Mouse (Mus musculus): Measurements from ENCODE around the gene Sgcb. TPM values are rescaled to one million over a fixed set of nuclear protein-coding genes. Genes with fewer than 3 reads are reported as not detected.

Gene Sgcb
- polyA plus RNA-seq, 1 experiment from 2014 or later, result 42.1 TPM

DNA sequence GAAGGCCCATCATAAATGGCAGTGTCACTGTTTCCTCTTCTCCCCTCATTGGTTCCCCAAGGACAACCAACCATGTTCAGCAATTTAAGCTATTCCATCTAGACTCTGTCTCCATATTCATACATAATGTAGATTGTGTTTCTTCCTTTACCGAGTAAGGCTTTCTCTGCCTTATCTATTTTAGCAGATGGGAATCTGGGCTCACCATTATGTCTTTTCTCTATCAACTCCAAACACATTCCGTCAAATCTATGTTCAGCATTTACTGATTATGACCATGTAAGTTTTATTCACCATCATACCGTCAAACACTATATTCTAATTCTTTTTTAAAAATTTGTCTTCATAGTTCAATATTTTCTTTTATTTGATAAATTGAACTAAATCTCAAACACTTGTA lies 6.5 kb downstream of the Sgcb start:
- H3K4me3 ChIP-seq (replicated peaks; ENCODE audit: low read length), result no peak overlapping the region
- DNase-seq (ENCODE audit: low spot score), result no peak
- H3K4me1 ChIP-seq (replicated peaks; ENCODE audit: control insufficient read depth, insufficient read depth, low read length), result no peaks in the 10 kb centered on the region; the same call in 1 of the 2 replicates
- no peak overlapping the region for H3K27ac ChIP-seq
- no peaks in the 10 kb centered on the region for H3K9me3 ChIP-seq (ENCODE audit: control insufficient read depth, low read length)
- no peaks in the 10 kb centered on the region for H3K27me3 ChIP-seq (ENCODE audit: control insufficient read depth, insufficient read depth, low read length)
- 85% methylated on average over 3 of the region's 3 CpGs for WGBS
- no peak for ATAC-seq (ENCODE audit: low FRiP score)
- H3K9ac ChIP-seq, result no peak overlapping the region
- peaks cover 42% of the 10 kb centered on the region for H3K36me3 ChIP-seq (replicated peaks; ENCODE audit: control insufficient read depth, insufficient read depth)
- no peak overlapping the region for H3K4me2 ChIP-seq (replicated peaks)

DNA sequence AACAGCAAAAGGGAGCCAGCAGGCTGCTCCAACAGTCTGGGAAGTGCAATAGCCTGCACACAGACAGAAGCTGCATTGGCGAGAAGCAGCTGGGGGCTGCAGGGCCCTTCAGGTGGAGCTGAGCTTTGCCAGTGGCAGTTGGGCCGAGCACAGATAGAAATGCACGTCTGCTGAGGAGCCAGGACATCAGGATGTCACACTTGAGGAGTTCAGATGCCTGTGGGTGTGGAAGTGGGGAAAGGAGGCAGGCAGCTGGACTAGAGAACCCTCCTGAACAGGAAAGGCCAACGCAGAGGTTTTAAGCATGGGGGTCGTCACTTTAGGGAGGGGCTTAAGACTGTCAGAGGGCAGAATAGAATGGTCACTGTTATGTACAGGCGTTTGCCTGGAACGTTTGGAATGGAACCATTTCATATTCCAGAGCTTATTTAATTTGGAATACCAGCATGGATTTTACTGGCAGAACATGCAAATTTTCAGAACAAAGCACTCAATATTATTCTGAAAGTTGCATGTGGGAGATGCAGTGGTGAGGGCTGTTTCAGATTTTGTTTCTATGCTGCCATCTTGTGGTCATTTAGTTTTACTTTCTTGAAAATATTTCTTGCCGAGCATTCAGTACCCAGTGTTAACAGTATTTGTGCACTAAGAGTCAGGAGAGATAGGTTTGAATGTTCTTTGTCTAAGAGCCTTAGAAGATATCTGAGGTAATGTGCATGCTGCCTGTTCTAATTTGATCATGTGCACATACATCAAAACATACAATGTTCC lies 10.1 kb downstream of the Sgcb start:
- Histone ChIP-seq H3K36me3 (replicated peaks; ENCODE audit: control insufficient read depth, insufficient read depth) (peaks cover 54% of the 10 kb centered on the region), H3K4me2 (replicated peaks) (no peak overlapping the region)
- DNase-seq (ENCODE audit: low spot score), result peak; percentile 87

DNA sequence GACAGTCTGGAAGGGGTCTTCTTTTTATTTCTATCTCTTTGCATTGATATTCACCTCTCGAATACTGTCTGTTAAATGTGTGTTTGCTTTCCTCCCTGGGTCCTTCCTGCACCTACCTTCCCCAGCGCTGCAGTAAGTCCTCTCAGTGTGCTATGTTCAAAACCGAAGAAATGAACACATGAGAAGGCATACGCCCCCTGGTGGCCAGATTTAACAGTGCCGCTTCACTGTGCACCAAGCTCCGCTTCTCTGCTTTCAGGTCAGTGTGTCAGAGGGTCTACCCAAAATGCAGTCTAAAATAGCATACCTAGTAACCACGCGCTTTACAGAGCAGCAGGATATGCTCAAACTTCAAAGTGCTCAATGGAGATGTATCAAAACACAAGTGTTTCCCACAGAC lies 14.4 kb downstream of the Sgcb start:
- no peak for ATAC-seq (ENCODE audit: low FRiP score)
- WGBS, result 61% methylated on average over 8 of the region's 8 CpGs
- H3K36me3 ChIP-seq (replicated peaks; ENCODE audit: control insufficient read depth, insufficient read depth), result peaks cover 31% of the 10 kb centered on the region

More for the DNA sequence above, 10.1 kb downstream of the Sgcb start:
- H3K9me3 ChIP-seq (ENCODE audit: control insufficient read depth, low read length), result 0 out of 2 replicates have a peak, but pooled peaks cover 8% of the 10 kb centered on the region
- H3K4me1 ChIP-seq (replicated peaks; ENCODE audit: control insufficient read depth, insufficient read depth, low read length), result no peaks in the 10 kb centered on the region; the same call in 1 of the 2 replicates
- no peak overlapping the region for H3K4me3 ChIP-seq (replicated peaks; ENCODE audit: low read length)
- ATAC-seq (ENCODE audit: low FRiP score), result peak; percentile 74
- 38% methylated on average over 8 of the region's 8 CpGs for WGBS
- peak overlapping the region; percentile 34 for H3K9ac ChIP-seq
- no peaks in the 10 kb centered on the region for H3K27me3 ChIP-seq (ENCODE audit: control insufficient read depth, insufficient read depth, low read length)
- peak overlapping the region; percentile 44; the same call in 1 of the 2 replicates for H3K27ac ChIP-seq

DNA sequence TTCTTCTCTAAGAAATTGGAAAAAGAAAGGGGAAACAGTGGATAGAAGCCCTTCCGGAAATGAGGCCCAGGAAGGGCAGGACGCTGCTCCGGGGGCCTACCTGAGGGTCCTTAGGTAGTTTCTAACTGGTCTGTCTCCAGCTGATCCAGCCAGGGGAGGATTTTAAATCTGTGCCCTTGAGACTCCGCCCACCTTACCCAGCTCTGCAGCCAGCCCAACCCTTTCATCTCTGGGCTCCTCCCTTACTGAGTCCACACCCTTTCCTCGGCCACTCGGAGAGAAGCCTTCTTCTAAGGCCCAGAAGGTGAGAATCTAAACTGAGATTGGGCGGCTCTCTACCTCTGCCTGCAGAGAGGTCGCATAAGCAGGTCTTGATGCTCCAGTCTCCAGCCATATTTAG lies 15.3 kb downstream of the Sgcb start, which contains the start of gene Lrrc66:
Lrrc66 (minus strand) TSS at position 236 of the 400 bp plus-strand sequence.
- WGBS, result 77% methylated on average over 8 of the region's 8 CpGs

More for the DNA sequence above, 14.4 kb downstream of the Sgcb start:
- Histone ChIP-seq H3K4me3 (replicated peaks; ENCODE audit: low read length) (no peak overlapping the region), H3K27me3 (ENCODE audit: control insufficient read depth, insufficient read depth, low read length) (no peaks in the 10 kb centered on the region), H3K4me2 (replicated peaks) (no peak overlapping the region), H3K4me1 (replicated peaks; ENCODE audit: control insufficient read depth, insufficient read depth, low read length) (peaks cover 5% of the 10 kb centered on the region; the same call in 1 of the 2 replicates), H3K27ac (no peak overlapping the region), H3K9ac (no peak overlapping the region), H3K9me3 (ENCODE audit: control insufficient read depth, low read length) (0 out of 2 replicates have a peak, but pooled peaks cover 8% of the 10 kb centered on the region)
- peak; percentile 86 for DNase-seq (ENCODE audit: low spot score)

DNA sequence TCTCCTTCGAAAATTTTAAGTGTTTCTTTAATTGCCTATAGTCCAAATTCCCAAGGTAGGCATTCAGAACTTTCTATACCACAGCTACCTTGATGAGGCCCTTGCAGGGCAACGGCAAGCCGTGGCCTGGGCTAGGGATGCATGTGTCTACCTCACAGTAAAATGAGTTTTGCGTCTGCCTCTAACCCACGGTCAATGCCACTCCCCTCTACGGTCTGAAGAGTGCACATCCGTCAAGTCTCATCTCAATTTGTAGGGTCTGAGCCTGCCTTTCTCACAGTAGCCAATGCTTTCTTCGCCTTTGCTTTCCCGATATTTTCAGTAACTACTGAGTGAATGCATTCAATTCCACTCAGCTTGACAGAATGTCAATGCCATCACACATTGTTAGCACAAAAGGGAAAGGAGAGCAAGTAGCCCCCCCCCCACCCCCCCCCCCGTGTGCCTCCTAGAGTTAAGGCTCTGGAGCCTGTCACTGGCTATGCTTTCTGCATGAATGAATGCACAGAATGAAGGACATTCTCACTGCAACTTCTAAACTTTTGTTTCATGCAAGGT lies 16.5 kb downstream of the Sgcb start:
- Histone ChIP-seq H3K9ac (no peak overlapping the region), H3K27me3 (ENCODE audit: control insufficient read depth, insufficient read depth, low read length) (no peaks in the 10 kb centered on the region), H3K9me3 (ENCODE audit: control insufficient read depth, low read length) (0 out of 2 replicates have a peak, but pooled peaks cover 8% of the 10 kb centered on the region), H3K4me3 (replicated peaks; ENCODE audit: low read length) (no peak overlapping the region), H3K36me3 (replicated peaks; ENCODE audit: control insufficient read depth, insufficient read depth) (peaks cover 22% of the 10 kb centered on the region), H3K27ac (no peak overlapping the region), H3K4me1 (replicated peaks; ENCODE audit: control insufficient read depth, insufficient read depth, low read length) (0 out of 2 replicates have a peak, but pooled peaks cover 5% of the 10 kb centered on the region), H3K4me2 (replicated peaks) (no peak overlapping the region)
- 23% methylated on average over 10 of the region's 10 CpGs for WGBS
- ATAC-seq (ENCODE audit: low FRiP score), result no peak
- DNase-seq (ENCODE audit: low spot score), result no peak

More for the DNA sequence above, 15.3 kb downstream of the Sgcb start, which contains the start of gene Lrrc66:
- Histone ChIP-seq H3K27ac (no peak within 1 kb of the TSS), H3K36me3 (replicated peaks; ENCODE audit: control insufficient read depth, insufficient read depth) (peaks cover 27% of the 10 kb centered on the region), H3K9me3 (ENCODE audit: control insufficient read depth, low read length) (0 out of 2 replicates have a peak, but pooled peaks cover 8% of the 10 kb centered on the region), H3K4me1 (replicated peaks; ENCODE audit: control insufficient read depth, insufficient read depth, low read length) (peaks cover 5% of the 10 kb centered on the region; the same call in 1 of the 2 replicates), H3K9ac (no peak within 1 kb of the TSS), H3K27me3 (ENCODE audit: control insufficient read depth, insufficient read depth, low read length) (no peaks in the 10 kb centered on the region), H3K4me2 (replicated peaks) (no peak within 1 kb of the TSS), H3K4me3 (replicated peaks; ENCODE audit: low read length) (no peak within 1 kb of the TSS)
- DNase-seq (ENCODE audit: low spot score) (no peak), ATAC-seq (ENCODE audit: low FRiP score) (no peak)

DNA sequence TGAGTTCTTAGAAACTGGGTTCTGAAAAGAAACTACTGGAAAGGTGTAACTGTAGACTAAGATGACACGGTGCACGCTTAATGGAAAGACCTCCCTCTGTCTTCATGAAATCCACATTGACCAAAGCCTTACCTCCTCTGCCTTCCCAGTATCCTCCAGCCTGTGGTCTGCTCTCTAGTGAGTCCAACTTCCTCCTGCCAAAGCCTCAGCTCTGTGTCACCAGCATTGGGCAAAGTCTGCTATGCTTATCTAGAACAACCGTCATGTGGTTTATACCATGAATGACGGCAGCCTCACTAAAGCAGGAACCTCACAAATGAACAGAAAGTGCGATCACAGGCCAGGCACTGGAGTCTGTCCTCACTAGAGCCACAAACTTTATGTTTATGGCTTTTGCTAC lies 17.4 kb downstream of the Sgcb start:
- Histone ChIP-seq H3K4me1 (replicated peaks; ENCODE audit: control insufficient read depth, insufficient read depth, low read length) (0 out of 2 replicates have a peak, but pooled peaks cover 5% of the 10 kb centered on the region), H3K27me3 (ENCODE audit: control insufficient read depth, insufficient read depth, low read length) (no peaks in the 10 kb centered on the region), H3K4me3 (replicated peaks; ENCODE audit: low read length) (no peak overlapping the region), H3K9ac (no peak overlapping the region), H3K4me2 (replicated peaks) (no peak overlapping the region), H3K27ac (no peak overlapping the region), H3K36me3 (replicated peaks; ENCODE audit: control insufficient read depth, insufficient read depth) (peaks cover 15% of the 10 kb centered on the region), H3K9me3 (ENCODE audit: control insufficient read depth, low read length) (0 out of 2 replicates have a peak, but pooled peaks cover 8% of the 10 kb centered on the region)
- DNase-seq (ENCODE audit: low spot score), result no peak
- no peak for ATAC-seq (ENCODE audit: low FRiP score)
- WGBS, result 85% methylated on average over 5 of the region's 5 CpGs

DNA sequence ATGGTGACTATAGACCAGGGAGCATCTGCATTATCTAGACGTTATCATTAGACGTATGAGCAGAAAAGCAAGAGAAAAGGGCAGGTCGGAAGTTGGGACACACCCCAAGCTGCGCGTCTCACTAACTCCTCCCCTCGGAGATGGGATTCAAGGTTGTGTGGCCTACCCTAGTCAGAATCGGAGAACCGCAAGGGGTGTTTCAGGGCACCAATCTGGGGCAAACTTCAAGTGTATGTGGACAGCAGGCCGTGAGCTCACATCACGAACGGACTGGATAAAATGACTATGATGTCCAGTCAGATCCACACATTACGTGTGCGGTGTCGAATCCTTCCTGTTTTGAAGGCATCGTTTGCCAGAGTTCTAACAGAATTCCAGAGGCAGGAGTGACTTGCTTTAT lies 19.6 kb downstream of the Sgcb start:
- 79% methylated on average over 15 of the region's 15 CpGs for WGBS
- H3K4me3 ChIP-seq (replicated peaks; ENCODE audit: low read length), result no peak overlapping the region

DNA sequence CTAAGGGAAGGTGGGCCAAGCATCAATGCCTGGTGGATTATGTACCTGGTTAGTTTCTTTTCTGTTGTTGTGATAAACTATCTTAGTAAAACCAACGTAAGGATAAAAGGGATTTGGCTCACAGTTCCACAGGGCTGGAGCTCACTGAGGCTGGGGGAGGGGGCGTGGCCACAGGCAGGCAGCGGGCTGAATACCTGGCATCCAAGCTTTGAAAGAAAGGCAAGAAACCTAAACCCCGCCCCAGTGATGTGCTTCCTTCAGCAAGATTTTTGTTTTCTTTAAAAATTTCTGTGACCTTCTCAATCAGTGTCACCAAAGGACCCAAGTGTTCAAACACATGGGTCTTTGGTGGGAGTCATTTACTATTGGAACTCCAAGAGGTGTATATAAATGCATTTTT lies 20.0 kb downstream of the Sgcb start:
- 48% methylated on average over 4 of the region's 4 CpGs for WGBS
- 0 out of 2 replicates have a peak, but pooled peaks cover 5% of the 10 kb centered on the region for H3K4me1 ChIP-seq (replicated peaks; ENCODE audit: control insufficient read depth, insufficient read depth, low read length)
- H3K9me3 ChIP-seq (ENCODE audit: control insufficient read depth, low read length), result no peaks in the 10 kb centered on the region
- no peak overlapping the region for H3K4me2 ChIP-seq (replicated peaks)
- H3K27me3 ChIP-seq (ENCODE audit: control insufficient read depth, insufficient read depth, low read length), result no peaks in the 10 kb centered on the region
- no peak overlapping the region for H3K27ac ChIP-seq
- DNase-seq (ENCODE audit: low spot score) (no peak), ATAC-seq (ENCODE audit: low FRiP score) (no peak)
- no peak overlapping the region for H3K4me3 ChIP-seq (replicated peaks; ENCODE audit: low read length)
- no peak overlapping the region for H3K9ac ChIP-seq
- no peaks in the 10 kb centered on the region for H3K36me3 ChIP-seq (replicated peaks; ENCODE audit: control insufficient read depth, insufficient read depth)

More for the DNA sequence above, 19.6 kb downstream of the Sgcb start:
- H3K4me1 ChIP-seq (replicated peaks; ENCODE audit: control insufficient read depth, insufficient read depth, low read length), result 0 out of 2 replicates have a peak, but pooled peaks cover 5% of the 10 kb centered on the region
- no peak overlapping the region for H3K27ac ChIP-seq
- H3K9ac ChIP-seq, result no peak overlapping the region
- H3K9me3 ChIP-seq (ENCODE audit: control insufficient read depth, low read length), result no peaks in the 10 kb centered on the region
- no peak overlapping the region for H3K4me2 ChIP-seq (replicated peaks)
- H3K36me3 ChIP-seq (replicated peaks; ENCODE audit: control insufficient read depth, insufficient read depth), result no peaks in the 10 kb centered on the region
- DNase-seq (ENCODE audit: low spot score), result no peak
- ATAC-seq (ENCODE audit: low FRiP score), result no peak
- H3K27me3 ChIP-seq (ENCODE audit: control insufficient read depth, insufficient read depth, low read length), result no peaks in the 10 kb centered on the region

DNA sequence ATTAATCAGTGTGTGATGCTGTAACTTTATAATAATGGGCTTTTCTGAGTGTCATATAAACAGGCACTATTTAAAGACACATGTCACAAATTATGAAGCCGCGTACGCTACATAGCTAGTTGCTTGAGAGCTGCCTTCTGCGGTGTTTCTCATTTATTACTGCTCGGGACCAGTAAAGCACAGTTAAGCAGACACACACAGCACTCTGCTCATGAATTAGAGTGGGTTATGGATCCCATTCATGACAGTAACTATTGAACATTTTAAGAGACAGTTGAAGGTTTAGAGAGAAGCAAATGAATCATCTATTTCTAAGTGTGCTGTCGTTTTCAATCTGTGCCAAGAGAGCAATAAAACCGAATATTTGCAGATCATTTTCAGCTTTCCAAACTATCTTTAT lies 20.7 kb downstream of the Sgcb start:
- no peaks in the 10 kb centered on the region for H3K9me3 ChIP-seq (ENCODE audit: control insufficient read depth, low read length)
- H3K4me1 ChIP-seq (replicated peaks; ENCODE audit: control insufficient read depth, insufficient read depth, low read length), result 0 out of 2 replicates have a peak, but pooled peaks cover 5% of the 10 kb centered on the region
- H3K27ac ChIP-seq, result no peak overlapping the region
- no peak overlapping the region for H3K9ac ChIP-seq
- no peak overlapping the region for H3K4me2 ChIP-seq (replicated peaks)
- ATAC-seq (ENCODE audit: low FRiP score) (no peak), DNase-seq (ENCODE audit: low spot score) (no peak)
- no peak overlapping the region for H3K4me3 ChIP-seq (replicated peaks; ENCODE audit: low read length)
- H3K36me3 ChIP-seq (replicated peaks; ENCODE audit: control insufficient read depth, insufficient read depth), result no peaks in the 10 kb centered on the region
- no peaks in the 10 kb centered on the region for H3K27me3 ChIP-seq (ENCODE audit: control insufficient read depth, insufficient read depth, low read length)
- 88% methylated on average over 7 of the region's 7 CpGs for WGBS
